Mouse (Mus musculus): Measurements from ENCODE around the gene Ppp1r15b. TPM values are rescaled to one million over a fixed set of nuclear protein-coding genes. Genes with fewer than 3 reads are reported as not detected.

Gene Ppp1r15b
- polyA plus RNA-seq (2012; rRNA removed), result 22.3 and 32.7 TPM in 2 replicates

DNA sequence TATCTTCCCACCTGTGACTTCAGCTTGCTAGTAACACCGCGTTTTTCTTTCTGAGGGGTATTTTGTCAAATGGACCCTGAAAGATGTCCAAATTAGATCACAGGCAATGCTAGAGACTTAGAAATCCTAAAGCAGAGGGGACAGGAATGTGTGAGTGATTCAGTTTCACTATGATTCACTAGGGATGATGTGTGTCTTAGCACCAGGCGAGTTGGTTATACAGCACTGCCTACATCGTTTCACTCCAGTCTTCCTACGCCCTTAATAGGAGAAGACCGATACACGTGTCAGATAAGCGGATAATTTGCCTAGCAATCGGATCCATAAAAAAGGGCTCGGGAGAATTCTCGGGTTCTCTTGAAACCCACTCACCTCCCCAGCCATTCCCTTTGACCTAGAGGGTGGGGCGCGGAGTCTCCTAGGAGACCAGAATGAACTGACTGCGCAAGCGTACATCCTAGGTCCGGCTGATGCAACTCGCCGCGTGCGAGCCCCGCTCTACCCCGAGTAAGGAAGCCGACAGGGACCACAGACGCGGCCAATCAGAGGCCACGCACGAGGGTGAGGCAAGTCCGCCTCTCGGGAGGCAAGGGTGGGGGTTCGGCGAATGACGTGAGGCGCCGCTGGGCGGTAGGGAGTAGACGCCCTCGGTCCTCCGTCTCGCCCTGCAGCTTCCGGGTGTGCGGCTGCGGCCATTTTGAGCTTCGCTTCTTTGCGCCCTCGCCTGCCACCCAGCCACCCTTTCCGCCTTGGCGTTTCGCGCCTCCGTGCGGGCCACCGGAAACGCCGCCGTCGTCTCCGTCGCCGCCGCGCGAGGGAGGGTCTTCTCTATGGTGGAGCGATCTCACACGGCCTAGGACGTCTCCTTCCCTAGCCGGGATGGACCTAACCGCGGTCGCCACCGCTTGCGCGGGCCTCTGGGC lies at the start of gene Ppp1r15b:
Gene Ppp1r15b, plus strand, starts transcription at position 506 of the 923 bp plus-strand sequence.

DNA sequence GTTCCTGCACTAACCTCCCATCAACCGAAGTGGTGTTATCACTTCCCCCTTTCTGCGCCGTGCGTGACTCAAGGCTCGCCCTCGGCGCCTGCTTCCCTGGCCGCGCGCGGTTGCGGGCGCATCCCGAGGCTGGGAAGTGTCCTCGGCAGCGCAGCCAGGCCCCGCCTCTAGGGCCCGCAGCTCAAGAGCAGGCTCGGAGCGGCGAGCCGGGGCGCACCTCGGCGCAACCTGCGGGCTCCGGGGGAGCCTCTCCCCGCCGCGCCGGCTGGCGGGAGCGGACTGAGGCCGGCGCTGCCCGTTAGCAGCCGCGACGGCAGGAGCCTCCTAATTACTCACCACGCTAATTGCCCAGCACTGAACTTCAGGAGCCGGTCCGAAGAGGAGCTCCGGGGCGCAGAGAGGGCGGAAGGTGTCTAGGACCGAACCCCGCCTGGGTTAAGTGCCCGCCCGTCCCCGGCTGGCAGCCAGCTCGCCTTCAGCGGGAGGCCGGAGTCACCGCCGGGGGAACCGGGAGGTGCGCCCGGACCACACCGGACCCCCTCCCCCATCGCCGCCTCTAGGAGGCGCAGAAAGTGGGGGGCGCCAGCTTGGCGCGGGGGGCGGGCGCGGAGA lies 33.0 kb downstream of the Ppp1r15b start, which contains the start of gene Plekha6:
Gene Plekha6, plus strand, starts transcription at position 391 of the 612 bp plus-strand sequence.

Other genes with a start within 250 kb of the Ppp1r15b start
- 32.9 and 37.4 TPM in 2 replicates for gene Mdm4, start 100.6 kb upstream of the Ppp1r15b start, polyA plus RNA-seq (2012; rRNA removed)
- 10.3 and 11.2 TPM in 2 replicates for gene Pik3c2b, start 85.5 kb upstream of the Ppp1r15b start, polyA plus RNA-seq (2012; rRNA removed)
- 26.8 and 33.3 TPM in 2 replicates for gene Plekha6, start 33.1 kb downstream of the Ppp1r15b start, polyA plus RNA-seq (2012; rRNA removed)
- 0.79 and 2.6 TPM in 2 replicates for gene Golt1a, start 178.7 kb downstream of the Ppp1r15b start, polyA plus RNA-seq (2012; rRNA removed)
- 2.6 and 2.9 TPM in 2 replicates for gene Kiss1, start 190.7 kb downstream of the Ppp1r15b start, polyA plus RNA-seq (2012; rRNA removed)
- 8.1 and 8.3 TPM in 2 replicates for gene Ren1, start 219.4 kb downstream of the Ppp1r15b start, polyA plus RNA-seq (2012; rRNA removed)
- gene Etnk2, start 232.4 kb downstream of the Ppp1r15b start, polyA plus RNA-seq (2012; rRNA removed), result 43.0 and 54.1 TPM in 2 replicates